Mouse (Mus musculus) C2C12 (cell line): ENCODE data around the gene Clk1.

ENCODE experiments used
- CEBPB ChIP-seq: IDR thresholded peaks from one replicate; pipeline ENCODE4 v1.6.1; 2011; ENCODE audit warnings: low read depth, mild to moderate bottlenecking, control low read depth, moderate library complexity
- CTCF ChIP-seq: IDR thresholded peaks from one replicate; pipeline ENCODE4 v1.5.1; 2011; ENCODE audit not compliant: control insufficient read depth, insufficient read depth, insufficient read length
- MAX ChIP-seq: IDR thresholded peaks from one replicate; pipeline ENCODE4 v1.6.1; 2011; ENCODE audit warnings: mild to moderate bottlenecking, control low read depth
- MYOD1 ChIP-seq: IDR thresholded peaks from one replicate; pipeline ENCODE4 v1.6.1; 2011; ENCODE audit warnings: low read depth; ENCODE audit not compliant: control insufficient read depth, insufficient read length
- MYOG ChIP-seq: IDR thresholded peaks from one replicate; pipeline ENCODE4 v1.6.1; 2011; ENCODE audit not compliant: control insufficient read depth, insufficient read length; ENCODE audit errors: extremely low read depth
- USF1 ChIP-seq: IDR thresholded peaks from one replicate; pipeline ENCODE4 v1.6.1; 2011; ENCODE audit warnings: low read depth, mild to moderate bottlenecking, control low read depth, moderate library complexity

DNA sequence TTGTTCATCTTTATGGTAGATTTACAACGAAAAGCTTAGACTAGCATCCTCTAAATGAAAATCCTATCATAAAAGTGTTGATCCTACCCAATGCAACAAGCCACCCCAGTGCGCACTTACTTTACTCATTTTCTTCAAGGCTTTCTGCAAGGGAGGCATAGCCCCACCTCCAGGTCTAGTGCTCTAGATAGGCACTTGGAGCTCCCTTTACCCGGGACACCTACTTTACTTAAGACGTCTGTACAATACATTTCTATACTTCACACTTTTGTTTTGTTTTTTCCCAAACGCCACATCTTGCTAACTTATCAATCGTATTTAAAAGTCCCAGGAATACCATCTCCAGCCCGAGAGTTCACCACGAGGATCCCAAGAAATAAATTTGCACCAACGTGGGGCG lies 20.8 kb upstream of the Clk1 start:
- no peak for TF ChIP-seq MAX
- no peak for TF ChIP-seq MYOG
- TF ChIP-seq CTCF: no peak
- TF ChIP-seq MYOD1: no peak
- no peak for TF ChIP-seq USF1
- TF ChIP-seq CEBPB: no peak
